Mouse (Mus musculus) hindbrain, embryonic 11.5 days (tissue): ENCODE data around the gene Apol7c. TPM values are rescaled to one million over a fixed set of nuclear protein-coding genes. Genes with fewer than 3 reads are reported as not detected.
A peak's percentile ranks its signal among the peaks of the same experiment; 100 is the strongest.
"Not testable (repeated sequence)": the region's sequence is repeated elsewhere in the genome, so short reads cannot be mapped to it uniquely, and the experiment has no call there.

ENCODE experiments used
- ATAC-seq: fragments of 200-750 bp; cut with Nextera tagmentation; 2 replicates; pipeline ENCODE4 v1.8.0; 2017; ENCODE audit warnings: mild to moderate bottlenecking, moderate TSS enrichment, moderate library complexity; ENCODE audit not compliant: low FRiP score
- DNase-seq: peaks from one replicate; pipeline ENCODE4 v3.0.0-alpha.2; 2015; ENCODE audit warnings: low spot score
- H3K27ac ChIP-seq: fragments of 300-500 bp; sonication (generic); 2 replicates; pipeline ENCODE4 v1.5.1; 2014; ENCODE audit warnings: mild to moderate bottlenecking, low read depth, low read length
- H3K27me3 ChIP-seq: fragments of 300-500 bp; sonication (generic); 2 replicates; pipeline ENCODE4 v1.6.1; 2014; ENCODE audit warnings: mild to moderate bottlenecking, low read length, moderate library complexity, mixed read lengths; ENCODE audit not compliant: control insufficient read depth, insufficient read depth
- H3K36me3 ChIP-seq: fragments of 300-500 bp; sonication (generic); 2 replicates; pipeline ENCODE4 v1.6.1; 2014; ENCODE audit warnings: mild to moderate bottlenecking, low read length, moderate library complexity, mixed read lengths; ENCODE audit not compliant: control insufficient read depth, insufficient read depth
- H3K4me1 ChIP-seq: fragments of 300-500 bp; sonication (generic); replicated peaks from 2 replicates; pipeline ENCODE4 v1.6.1; 2014; ENCODE audit warnings: low read length, mixed read lengths; ENCODE audit not compliant: control insufficient read depth, insufficient read depth
- H3K4me2 ChIP-seq: fragments of 300-500 bp; sonication (generic); replicated peaks from 2 replicates; pipeline ENCODE4 v1.6.1; 2014; ENCODE audit warnings: mild to moderate bottlenecking, low read depth, low read length
- H3K4me3 ChIP-seq: fragments of 300-500 bp; sonication (generic); 2 replicates; pipeline ENCODE4 v1.5.1; 2014; ENCODE audit warnings: low read depth, low read length
- H3K9ac ChIP-seq: fragments of 300-500 bp; sonication (generic); 2 replicates; pipeline ENCODE4 v1.6.1; 2014; ENCODE audit warnings: low read depth, low read length
- H3K9me3 ChIP-seq: fragments of 300-500 bp; sonication (generic); 2 replicates; pipeline ENCODE4 v1.6.1; 2016; ENCODE audit warnings: low read length; ENCODE audit not compliant: control insufficient read depth
- WGBS: fragments of 180-500 bp; shearing (Covaris S2); extraction: QIAGEN DNeasy Blood & Tissue Kit; methylation state at CpG from one replicate; pipeline ENCODE4 v1.1.7; 2014; 5-methylcytosine and 5-hydroxymethylcytosine counted together
- polyA plus RNA-seq: library from polyadenylated mRNA; unstranded; fragments of >200 nt; fragmentation: Nextera tagmentation; extraction: Ambion mirVana; gene quantifications from 2 replicates; pipeline ENCODE4 v1.2.1, GENCODE M21; 2014

The Apol7c gene
- not detected in 2 replicates for polyA plus RNA-seq

DNA sequence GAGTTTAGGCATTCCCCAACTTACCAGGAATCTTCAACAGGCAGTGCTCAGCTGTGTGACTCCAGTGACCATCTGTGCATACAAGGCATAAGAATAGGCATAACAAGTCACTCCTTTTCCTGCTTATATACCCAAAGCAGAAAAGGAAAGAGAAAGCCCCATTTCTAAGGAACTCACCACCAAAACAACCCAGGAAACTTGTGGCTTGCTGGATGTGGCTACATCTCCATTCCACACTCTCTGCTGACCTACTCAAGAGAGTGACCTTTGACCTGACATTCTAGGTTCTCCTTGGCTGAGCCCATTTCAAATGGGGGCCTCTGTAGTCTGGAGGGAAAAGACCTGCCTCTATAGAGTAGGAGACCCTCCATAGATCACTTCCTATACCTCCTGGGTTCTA lies at the start of gene Apol7c:
TSS of gene Apol7c (minus strand) at position 101 of the 400 bp plus-strand sequence.
- Histone ChIP-seq H3K27ac (no peak within 1 kb of the TSS), H3K4me2 (no peak within 1 kb of the TSS), H3K4me3 (no peak within 1 kb of the TSS), H3K4me1 (no peaks in the 10 kb centered on the region), H3K9me3 (no peaks in the 10 kb centered on the region), H3K36me3 (no peaks in the 10 kb centered on the region), H3K9ac (no peak within 1 kb of the TSS), H3K27me3 (no peaks in the 10 kb centered on the region)
- DNase-seq: no peak
- ATAC-seq: no peak

DNA sequence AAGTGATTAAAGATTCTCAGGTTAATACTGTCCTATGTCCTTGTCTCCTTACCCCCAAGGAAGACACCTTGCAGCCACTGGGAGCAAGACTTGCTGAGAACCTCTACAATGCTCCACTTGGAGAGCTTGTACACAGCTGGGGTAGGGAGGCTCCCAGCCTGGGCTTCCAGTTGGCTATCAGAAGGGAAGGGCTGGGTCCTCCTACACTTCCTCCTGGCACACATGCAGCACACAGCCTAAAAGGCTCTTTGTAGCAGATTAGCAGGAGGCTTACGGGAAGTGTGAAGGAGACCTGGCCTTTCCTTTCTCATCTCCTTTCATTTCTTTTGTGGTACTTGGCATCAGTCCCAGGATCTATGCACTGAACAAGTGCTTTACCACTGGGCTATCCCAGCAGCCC lies 48.6 kb upstream of the Apol7c start:
- DNase-seq: no peak
- no peak overlapping the region for H3K4me2 ChIP-seq

DNA sequence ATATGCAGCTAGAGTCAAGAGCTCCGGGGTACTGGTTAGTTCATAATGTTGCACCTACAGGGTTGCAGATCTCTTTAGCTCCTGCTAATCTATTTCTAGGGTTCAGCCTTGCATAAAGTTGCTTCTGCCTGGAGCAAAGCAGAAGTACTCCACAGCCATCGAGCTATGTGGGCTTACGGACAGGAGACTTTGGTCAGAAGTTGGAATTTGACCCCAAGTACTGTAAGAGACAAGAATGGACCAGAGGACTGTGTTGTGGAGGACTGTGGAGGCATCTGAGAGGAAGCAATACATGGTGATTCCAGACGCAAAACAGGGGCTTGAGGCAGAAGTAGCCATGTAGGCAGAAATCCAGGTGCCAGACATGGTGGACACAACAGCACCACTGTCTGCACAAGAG lies 46.2 kb upstream of the Apol7c start:
- Histone ChIP-seq H3K9me3 (no peaks in the 10 kb centered on the region), H3K27ac (no peak overlapping the region), H3K4me3 (no peak overlapping the region), H3K36me3 (no peaks in the 10 kb centered on the region), H3K4me2 (no peak overlapping the region), H3K27me3 (no peaks in the 10 kb centered on the region), H3K9ac (no peak overlapping the region), H3K4me1 (no peaks in the 10 kb centered on the region)
- WGBS: 88% methylated on average over 4 of the region's 4 CpGs
- ATAC-seq: no peak
- DNase-seq: no peak

More for the DNA sequence above, 48.6 kb upstream of the Apol7c start:
- Histone ChIP-seq H3K36me3 (no peaks in the 10 kb centered on the region), H3K27ac (no peak overlapping the region), H3K9me3 (no peaks in the 10 kb centered on the region), H3K4me3 (no peak overlapping the region), H3K27me3 (no peaks in the 10 kb centered on the region), H3K4me1 (no peaks in the 10 kb centered on the region), H3K9ac (no peak overlapping the region)
- 95% methylated on average over 1 of the region's 1 CpGs for WGBS
- ATAC-seq: no peak

DNA sequence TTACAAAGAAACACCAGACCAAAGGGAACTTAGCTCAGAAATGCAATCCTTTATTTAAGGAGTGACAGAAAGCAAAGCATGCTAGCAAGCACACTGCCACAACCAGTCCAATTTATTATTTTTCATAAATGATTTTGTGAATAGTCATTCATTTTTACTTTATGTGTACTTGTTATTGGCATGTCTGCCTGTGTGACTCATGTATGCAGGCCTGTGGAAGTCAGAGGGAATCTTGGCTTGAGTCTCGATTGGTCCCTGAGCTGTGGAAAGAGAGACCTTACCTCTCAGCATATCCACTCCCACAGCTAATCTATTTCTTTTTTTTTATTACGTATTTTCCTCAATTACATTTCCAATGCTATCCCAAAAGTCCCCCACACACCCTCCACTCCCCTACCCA lies 45.7 kb upstream of the Apol7c start:
- ATAC-seq: no peak
- Histone ChIP-seq H3K4me2 (no peak overlapping the region), H3K4me1 (no peaks in the 10 kb centered on the region), H3K27ac (no peak overlapping the region), H3K9me3 (no peaks in the 10 kb centered on the region), H3K36me3 (no peaks in the 10 kb centered on the region), H3K4me3 (no peak overlapping the region), H3K9ac (no peak overlapping the region), H3K27me3 (no peaks in the 10 kb centered on the region)
- no peak for DNase-seq
- WGBS: 89% methylated on average over 2 of the region's 2 CpGs

DNA sequence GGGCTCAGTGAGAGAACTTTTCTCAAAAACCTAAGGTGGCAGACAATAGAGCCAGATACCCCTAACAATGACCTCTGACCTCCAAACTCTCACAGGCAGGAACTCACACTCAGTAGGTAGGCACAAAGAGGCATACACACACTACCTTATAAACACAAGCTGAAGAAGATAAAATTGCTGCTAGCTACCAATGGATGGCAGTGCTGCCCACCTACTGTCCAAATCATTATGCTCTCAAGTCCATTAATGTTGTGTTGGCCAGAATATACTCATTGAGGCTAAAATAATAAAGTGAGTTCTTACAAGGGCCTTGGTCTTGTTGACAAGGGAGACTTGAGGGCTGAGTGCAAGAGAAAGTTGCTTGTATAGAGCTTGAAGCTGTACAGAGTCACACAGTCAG lies 30.1 kb upstream of the Apol7c start:
- H3K36me3 ChIP-seq: no peaks in the 10 kb centered on the region
- no peak overlapping the region for H3K27ac ChIP-seq
- no peak for DNase-seq
- H3K4me1 ChIP-seq: no peaks in the 10 kb centered on the region
- H3K9me3 ChIP-seq: no peaks in the 10 kb centered on the region
- H3K27me3 ChIP-seq: no peaks in the 10 kb centered on the region
- no peak overlapping the region for H3K9ac ChIP-seq
- H3K4me3 ChIP-seq: no peak overlapping the region
- H3K4me2 ChIP-seq: no peak overlapping the region
- ATAC-seq: no peak

DNA sequence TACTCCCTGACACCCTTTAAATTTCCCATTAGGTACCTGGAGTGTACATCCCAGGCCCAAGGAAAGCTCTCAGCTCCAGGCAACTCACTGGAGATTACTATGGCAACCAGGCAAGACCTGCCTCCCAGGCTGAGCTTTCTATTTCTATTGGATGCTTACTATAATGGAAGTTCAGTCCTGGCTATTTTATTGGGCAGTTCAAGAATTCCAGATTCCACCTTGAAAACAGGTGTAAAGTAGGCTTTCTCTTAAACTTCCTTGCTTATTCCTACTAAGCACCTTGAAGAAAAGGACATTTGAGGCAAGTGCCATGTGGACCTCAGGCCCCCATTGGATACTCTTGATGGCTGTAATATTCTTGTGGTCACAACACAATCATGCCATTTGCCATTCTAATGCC lies 28.7 kb upstream of the Apol7c start, which contains the start of gene 1700025B11Rik:
TSS of gene 1700025B11Rik (minus strand) at position 101 of the 400 bp plus-strand sequence.
- Histone ChIP-seq H3K9me3 (no peaks in the 10 kb centered on the region), H3K4me1 (no peaks in the 10 kb centered on the region), H3K9ac (no peak within 1 kb of the TSS), H3K4me3 (no peak within 1 kb of the TSS), H3K27ac (no peak within 1 kb of the TSS), H3K27me3 (no peaks in the 10 kb centered on the region), H3K4me2 (no peak within 1 kb of the TSS), H3K36me3 (no peaks in the 10 kb centered on the region)
- ATAC-seq: no peak
- no peak for DNase-seq

DNA sequence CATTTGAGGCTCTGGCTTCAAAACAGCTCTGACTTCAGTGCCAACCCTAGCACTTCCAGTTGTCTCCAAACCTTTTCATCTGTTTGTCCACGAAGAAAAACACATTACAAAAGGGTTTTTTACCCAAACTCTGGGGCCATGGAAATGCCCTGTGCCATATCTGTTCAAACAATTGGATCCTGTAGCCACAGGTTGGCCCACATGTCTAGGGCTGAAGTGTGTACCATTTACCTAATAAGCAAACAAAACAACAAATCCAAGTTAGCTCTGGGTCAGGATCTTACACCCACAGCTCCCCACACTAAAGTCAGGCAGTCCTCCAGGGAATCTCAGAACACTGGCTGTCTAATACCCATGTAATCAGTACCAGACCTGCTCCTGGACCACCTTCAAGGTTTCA lies 6.1 kb upstream of the Apol7c start:
- H3K9me3 ChIP-seq, H3K36me3 ChIP-seq, H3K9ac ChIP-seq, DNase-seq, H3K4me1 ChIP-seq, H3K27ac ChIP-seq, H3K27me3 ChIP-seq, H3K4me2 ChIP-seq, ATAC-seq, H3K4me3 ChIP-seq: not testable (repeated sequence)
- WGBS: 45% methylated on average over 1 of the region's 1 CpGs

DNA sequence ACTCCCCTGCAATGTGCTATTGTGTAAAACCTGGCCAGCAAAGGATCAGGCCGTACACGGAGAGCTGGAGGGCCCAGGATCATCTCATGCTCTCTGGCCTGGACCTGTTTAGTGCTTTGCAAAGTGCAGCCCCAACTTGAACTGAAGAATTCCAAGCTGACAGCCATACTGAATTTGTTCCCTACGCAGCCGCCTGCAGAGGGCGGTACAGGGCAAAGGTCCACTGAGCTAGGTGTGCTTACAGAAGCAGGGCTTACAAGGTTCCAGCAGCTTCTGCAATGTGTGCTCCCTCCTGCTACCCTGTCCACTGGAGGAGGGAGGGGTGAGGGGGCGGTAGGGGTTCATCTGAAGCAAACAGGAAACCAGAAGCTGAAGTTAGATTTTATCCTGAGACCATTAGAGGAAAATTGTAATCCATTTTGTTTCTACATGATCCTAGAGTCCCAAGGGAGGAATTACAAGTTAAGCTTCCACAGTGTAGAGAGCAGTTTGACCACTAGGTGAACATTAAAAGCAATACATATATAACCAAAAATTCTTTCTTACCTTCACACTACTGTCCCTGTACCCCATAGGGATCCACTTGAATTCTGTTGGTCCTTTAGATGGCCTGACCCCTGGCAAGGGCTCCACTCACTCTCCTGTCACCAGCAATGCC lies 9.8 kb downstream of the Apol7c start:
- not testable (repeated sequence) for ATAC-seq, H3K9ac ChIP-seq, H3K9me3 ChIP-seq, H3K36me3 ChIP-seq, H3K4me1 ChIP-seq, H3K27ac ChIP-seq, H3K4me2 ChIP-seq, H3K4me3 ChIP-seq, H3K27me3 ChIP-seq
- 13% methylated on average over 6 of the region's 6 CpGs for WGBS
- peak; percentile 63 for DNase-seq

DNA sequence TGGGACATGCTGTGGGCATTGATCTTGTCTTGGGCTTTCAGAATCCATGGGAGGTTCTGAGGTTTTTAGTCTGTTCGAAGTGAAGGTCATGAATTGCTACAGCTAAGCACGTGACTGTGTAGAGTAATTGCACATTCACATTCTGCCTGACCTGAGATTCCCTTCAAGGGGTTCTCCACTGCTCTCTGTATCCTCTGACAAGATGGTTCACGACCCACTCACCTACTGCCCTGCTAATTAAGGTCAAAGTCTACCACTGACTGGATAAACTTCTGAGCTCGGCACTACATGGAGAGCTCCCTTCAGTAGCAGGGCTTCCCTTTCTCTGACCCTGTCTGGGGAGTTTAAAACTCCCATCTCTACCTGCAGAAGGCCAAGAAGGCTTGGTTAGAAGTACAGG lies 12.5 kb downstream of the Apol7c start:
- not testable (repeated sequence) for H3K4me2 ChIP-seq, H3K36me3 ChIP-seq, DNase-seq, H3K27ac ChIP-seq, H3K27me3 ChIP-seq, H3K9ac ChIP-seq, H3K4me3 ChIP-seq, H3K4me1 ChIP-seq, ATAC-seq, H3K9me3 ChIP-seq
- 81% methylated on average over 4 of the region's 4 CpGs for WGBS
